Mouse (Mus musculus) small intestine, adult 2 months (tissue): Measurements from ENCODE around the gene Rhog.

Source experiments
- CTCF ChIP-seq: fragments of 200-500 bp; IDR thresholded peaks from 2 replicates; pipeline ENCODE4 v1.5.1; 2012; ENCODE audit warnings: low read depth, mild to moderate bottlenecking, control low read depth, inconsistent platforms, low read length, moderate library complexity, mixed read lengths; ENCODE audit not compliant: insufficient replicate concordance, insufficient read length; ENCODE audit errors: extremely low read depth
- POLR2A ChIP-seq: fragments of 200-500 bp; IDR thresholded peaks from 2 replicates; pipeline ENCODE4 v1.6.1; 2012; ENCODE audit warnings: low read depth, mild to moderate bottlenecking, control low read depth, inconsistent platforms, low read length, moderate library complexity

DNA sequence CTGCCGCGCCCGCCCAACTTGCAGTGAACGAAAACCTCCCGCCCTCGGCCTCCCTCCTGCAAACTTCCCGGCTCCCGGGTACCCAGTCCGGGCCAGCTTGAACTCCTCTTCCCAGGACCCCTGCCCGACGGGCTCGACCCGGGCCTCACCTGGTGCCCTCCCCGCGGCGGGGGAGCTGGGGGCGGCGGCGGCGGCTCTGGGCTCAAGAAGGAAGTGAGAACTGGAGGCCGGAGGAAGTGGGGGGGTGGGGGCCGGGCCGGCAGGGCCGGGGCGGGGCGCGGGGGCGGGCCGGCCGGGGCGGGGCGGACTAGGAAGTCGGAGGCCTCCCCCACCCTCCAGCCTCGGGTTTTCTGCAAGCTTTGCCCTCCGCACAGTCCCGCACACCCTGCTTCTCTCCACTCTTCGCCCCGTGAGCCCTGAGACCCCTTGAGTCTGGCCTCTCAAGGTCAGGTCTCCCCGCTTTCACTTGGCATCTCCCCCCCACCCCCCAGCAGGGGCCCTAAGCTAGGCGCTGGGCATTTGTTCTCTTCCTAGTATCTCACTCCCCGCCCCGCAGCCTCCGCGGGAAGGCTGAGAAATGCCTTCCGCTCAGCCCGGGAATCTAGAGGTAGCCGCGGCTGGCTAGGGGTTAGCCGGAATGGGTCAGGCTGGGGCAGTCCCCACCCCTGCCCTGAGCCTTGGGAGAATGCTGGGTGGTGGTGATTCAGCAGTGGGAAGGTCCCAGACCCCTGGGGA is 5.8 kb downstream of the Rhog start:
- TF ChIP-seq CTCF, result no peak
- TF ChIP-seq POLR2A, result peak; percentile 90
